Mouse (Mus musculus) right cerebral cortex, postnatal 36 days (tissue): ENCODE measurements around the gene Baiap2.
A peak's percentile ranks its signal among the peaks of the same experiment; 100 is the strongest.

ENCODE experiments used
- DNase-seq, 2 experiments: peaks; one replicate each; pipeline ENCODE4 v3.0.0; 2022; ENCODE audit warnings: low spot score in 2 of 2, mixed read lengths in 1 of 2

Baiap2 gene

GRCm38 (mm10) chr11:120041191-120042123 lies 98.9 kb downstream of the Baiap2 start:
- peak in 1 of 2 experiments; percentile 65 for DNase-seq

GRCm38 (mm10) chr11:120042141-120042838 lies 99.7 kb downstream of the Baiap2 start:
- no peak for DNase-seq

DNA sequence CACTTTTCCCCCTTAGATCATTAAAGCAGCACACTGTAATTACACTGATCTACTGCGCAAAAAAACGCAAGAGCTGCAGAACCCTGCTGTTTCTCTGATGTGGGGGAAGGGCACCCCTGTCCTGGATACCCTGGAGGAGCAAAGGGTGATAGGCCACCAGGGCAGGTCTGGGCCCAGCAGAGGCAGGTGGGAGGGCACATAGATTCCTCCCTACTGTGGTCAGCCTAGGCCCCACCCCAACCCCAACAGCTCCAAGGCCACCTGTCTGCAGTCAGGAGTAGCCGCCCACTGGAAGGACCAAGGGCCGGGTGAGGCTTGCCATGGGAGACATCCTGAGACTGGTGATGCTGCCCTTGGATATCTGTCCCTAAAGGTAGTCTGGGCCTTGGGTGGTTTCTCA lies 102.8 kb downstream of the Baiap2 start:
- no peak for DNase-seq

GRCm38 (mm10) chr11:120045839-120046552 lies 103.4 kb downstream of the Baiap2 start:
- DNase-seq = no peak

DNA sequence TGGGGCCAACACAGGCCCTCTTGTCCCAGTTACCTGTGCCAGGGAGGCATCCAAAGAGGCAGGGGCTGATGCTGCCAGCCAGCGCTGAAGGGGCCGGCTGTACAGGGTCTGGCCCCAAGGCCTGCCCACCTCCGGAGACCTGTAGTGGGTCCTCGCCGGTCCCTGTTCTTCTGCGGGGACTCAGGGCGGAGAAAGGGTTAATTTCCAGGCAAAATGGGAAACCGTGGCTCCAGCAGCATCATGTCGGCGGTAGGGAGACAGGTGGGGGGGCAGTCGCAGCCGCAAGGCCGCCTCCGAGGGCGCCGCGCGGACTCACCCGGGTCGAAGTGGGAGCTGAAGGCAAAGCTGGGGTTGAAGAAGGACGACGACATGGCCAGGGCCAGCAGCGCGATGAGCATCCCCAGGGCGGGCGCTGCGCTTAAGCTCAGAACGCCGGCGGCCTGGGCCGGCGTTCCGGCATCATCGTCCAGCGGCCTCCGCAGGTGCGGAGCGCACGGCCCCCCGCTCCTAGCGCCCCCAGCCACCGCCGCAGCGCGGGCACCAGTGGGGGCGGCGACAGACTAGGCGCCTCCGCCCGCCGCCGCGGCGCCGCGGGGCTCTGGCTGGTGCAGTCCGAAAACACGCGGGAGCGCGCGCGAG lies 104.1 kb downstream of the Baiap2 start, which contains the start of gene Aatk:
Aatk (minus strand) TSS at position 615 of the 639 bp plus-strand sequence.
- DNase-seq = no peak

DNA sequence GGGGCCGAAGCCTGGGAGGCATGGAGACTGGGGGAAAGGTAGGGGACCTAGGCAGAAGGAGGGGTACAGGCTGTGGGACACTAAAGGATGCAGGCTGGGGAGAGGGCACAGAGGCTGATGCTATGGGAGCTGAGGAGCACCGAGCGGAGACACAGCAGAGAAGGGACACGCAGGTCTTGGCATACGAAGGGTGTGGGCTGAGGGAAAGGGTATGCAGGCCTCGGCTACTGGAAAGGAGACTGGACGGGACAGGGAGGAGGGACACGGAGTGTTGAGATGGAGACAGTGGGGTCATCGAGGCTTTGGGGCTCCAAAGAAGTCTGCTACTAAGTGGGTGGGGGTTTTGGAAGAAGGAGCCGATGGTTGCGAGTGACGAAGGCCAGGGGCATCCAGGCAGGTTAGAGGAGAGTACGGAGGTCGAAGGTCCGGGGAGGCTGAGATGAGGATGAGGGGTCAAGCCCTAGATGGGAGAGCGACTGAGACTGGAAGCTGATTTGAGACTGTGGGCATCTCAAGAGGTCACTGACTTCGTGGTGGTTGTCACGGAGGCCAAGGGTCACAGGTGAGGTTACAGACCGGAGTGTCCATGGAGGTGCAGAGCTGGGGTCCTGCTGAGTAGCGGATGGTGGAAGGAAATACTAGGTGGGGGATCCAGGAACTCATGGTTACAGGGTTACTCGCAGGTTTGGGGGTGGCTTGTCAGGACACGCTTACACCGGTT lies 105.1 kb downstream of the Baiap2 start:
- DNase-seq = no peak

- peak in 1 of 2 experiments; percentile 50 for DNase-seq
These were observed 105.6 kb downstream of the Baiap2 start for GRCm38 (mm10) chr11:120048252-120048556.

GRCm38 (mm10) chr11:120049067-120049466 lies 106.5 kb downstream of the Baiap2 start:
- no peak for DNase-seq

GRCm38 (mm10) chr11:120051124-120051811 lies 108.7 kb downstream of the Baiap2 start:
- DNase-seq = no peak

GRCm38 (mm10) chr11:120052274-120052673 lies 109.7 kb downstream of the Baiap2 start:
- no peak for DNase-seq

DNA sequence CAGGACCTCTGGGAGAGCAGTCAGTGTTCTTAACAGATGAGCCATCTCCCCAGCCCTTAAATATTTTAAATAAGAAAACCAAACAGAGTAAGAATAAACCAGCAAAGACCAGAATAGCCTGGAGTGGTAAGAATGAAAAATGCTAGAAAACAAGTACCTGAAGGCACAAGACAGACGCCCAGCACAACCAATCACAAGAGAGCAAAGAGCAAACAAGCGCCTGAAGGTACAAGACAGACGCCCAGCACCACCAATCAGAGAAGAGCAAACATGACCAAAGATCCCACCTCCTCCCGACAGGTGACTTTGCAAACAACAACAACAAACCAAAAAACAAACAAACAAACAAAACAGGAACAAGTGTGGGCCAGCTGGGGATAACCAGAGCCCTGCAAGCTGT lies 111.3 kb downstream of the Baiap2 start:
- DNase-seq = no peak

DNA sequence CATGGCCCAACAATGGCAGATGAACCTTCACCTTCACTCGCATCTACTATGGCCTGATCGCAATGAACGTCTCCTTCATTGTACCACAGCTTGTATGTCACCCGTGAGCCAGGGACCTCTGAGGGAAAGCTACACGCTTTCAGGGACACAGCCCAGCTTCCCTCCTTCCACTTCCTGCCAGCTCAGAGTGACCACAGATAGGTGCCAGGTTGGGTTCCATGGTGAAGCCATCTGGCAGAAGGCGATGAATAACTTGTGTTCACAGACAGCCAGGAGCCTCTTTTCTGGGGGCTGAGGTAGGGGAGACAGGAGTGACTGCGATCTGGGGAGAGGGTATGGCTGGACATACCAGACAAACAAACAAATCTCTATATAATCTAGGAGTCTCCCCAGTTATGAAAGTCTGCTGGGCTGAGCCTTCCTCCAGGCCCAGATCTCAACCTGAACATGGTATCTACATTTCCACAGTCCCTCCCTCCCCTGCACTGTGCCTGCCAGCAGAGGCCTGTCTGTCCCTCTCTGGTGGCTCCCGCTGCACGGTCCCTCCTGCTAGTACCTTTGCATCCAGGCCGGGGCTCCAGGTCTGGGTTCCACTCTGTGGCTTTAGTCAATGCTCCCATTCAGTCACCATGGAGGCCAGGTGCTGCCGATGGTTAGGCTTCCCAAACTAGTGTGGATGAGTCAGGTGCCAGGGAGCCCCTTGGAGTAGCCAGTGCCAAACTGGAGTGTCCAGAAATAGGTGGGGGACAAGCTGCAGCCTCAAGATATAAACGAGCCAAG lies 113.6 kb downstream of the Baiap2 start:
- no peak for DNase-seq
